Mouse (Mus musculus) heart, postnatal 36 days (tissue): Measurements from ENCODE around the gene Atl1. TPM values are rescaled to one million over a fixed set of nuclear protein-coding genes. Genes with fewer than 3 reads are reported as not detected.

ENCODE experiments used
- DNase-seq, 2 experiments: peaks; one replicate each; pipeline ENCODE4 v3.0.0; 2021 to 2022
- intact Hi-C: fragments of 180-260 bp; cut with DNase I; formaldehyde crosslinking; loops from one replicate; pipeline ENCODE4 v1.15.1; 2025
- total RNA-seq, 2 experiments: library from RNA; stranded (reverse); gene quantifications; 2 replicates each; pipeline ENCODE4 v1.2.3; 2021

Atl1 gene
- total RNA-seq, 2 experiments from 2014 or later: 4.3 to 4.7 TPM

GRCm38 (mm10) chr12:69881198-69881905, 11.1 kb upstream of the Atl1 start:
- no peak for DNase-seq
- intact Hi-C loops: no loop called here

- DNase-seq: no peak
- intact Hi-C loops: no loop called here
Measured at GRCm38 (mm10) chr12:69884053-69884452, 8.4 kb upstream of the Atl1 start.

DNA sequence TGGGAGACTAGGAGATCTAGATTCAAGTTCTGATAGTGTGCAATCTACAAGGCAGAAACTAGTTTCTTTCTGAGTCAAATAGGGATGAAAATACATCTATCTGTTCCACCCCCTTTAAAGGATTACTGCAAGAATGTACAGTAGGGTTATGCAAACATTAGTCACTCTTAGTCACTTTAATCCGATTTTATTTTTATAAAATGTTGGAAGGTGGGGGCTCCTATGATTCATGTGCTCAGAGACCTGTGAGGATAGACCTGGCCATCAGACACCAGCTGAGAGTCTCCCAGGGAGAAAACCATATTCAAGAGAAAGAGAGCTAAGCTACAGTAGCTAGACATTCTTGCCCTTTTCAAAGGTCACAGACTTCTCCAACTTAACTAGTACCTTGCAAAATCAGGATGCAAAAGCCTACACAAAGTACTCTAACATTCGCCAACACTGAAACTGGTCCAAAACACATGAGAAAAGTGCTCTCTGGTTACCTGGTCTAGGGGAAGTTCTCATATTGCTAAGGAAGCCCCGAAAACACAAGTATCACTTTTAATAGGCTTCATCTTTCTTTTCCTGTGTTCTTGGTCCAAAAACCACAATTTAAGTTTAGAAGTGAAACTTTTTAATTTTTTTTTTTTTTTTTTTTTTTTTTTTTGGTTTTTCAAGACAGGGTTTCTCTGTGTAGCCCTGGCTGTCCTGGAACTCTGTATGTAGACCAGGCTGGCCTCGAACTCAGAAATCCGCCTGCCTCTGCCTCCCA, 7.1 kb upstream of the Atl1 start:
- DNase-seq: no peak
- intact Hi-C loops: no loop called here

GRCm38 (mm10) chr12:69887776-69888175, 4.6 kb upstream of the Atl1 start:
- intact Hi-C loops: no loop called here
- DNase-seq: no peak

- intact Hi-C loops: no loop called here
- DNase-seq: no peak
Measured at GRCm38 (mm10) chr12:69888345-69888744, 4.1 kb upstream of the Atl1 start.

DNA sequence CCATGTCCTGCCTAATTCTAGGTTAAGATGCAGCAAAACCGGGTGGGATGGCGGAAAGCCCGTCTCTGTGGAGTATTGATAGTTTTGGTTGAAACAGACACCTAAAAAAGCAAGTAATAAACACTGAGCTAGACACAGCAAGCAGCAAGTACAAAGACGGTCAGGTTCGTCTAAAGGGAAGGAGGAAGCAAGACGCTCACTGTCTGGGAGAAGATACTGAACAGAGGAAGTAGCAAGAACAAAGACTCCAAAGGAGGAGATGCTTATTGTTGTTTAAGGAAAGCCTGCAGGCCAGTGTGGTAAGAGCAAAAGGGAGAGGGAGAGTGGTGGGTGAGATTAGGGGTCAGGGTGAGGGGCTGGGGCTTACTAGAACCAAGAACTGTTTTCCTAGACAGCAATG, 2.4 kb upstream of the Atl1 start:
- intact Hi-C loops: loop anchor here (2.0 to 5.0 kb wide), 2 partner anchors 37 to 68 kb away; no protein-coding TSS in a partner anchor
- no peak for DNase-seq

- no peak for DNase-seq
- intact Hi-C loops: loop anchor here (2.0 to 5.0 kb wide), 2 partner anchors 38 to 68 kb away; no protein-coding TSS in a partner anchor
Measured at GRCm38 (mm10) chr12:69890476-69890875, 1.9 kb upstream of the Atl1 start.

DNA sequence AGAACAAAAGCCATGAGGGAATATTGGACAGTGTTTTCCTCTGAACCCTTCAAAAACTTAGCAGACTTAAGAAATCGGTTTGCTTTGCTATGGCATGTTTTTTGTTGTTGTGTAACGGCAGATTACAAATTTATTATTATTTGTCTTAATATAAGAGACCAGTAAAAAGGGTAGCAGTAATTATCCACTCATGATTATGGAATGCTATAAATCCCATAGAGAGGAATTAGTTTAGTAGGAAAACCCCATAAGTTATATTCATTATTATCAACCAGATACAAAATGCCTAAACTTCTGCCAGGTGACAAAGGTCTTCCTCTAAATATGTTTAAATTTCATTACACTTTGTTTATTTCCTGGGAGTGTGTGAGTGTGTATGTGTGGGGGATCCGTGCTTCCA, 693 bp upstream of the Atl1 start:
- intact Hi-C loops: loop anchor here (2.0 to 5.0 kb wide), 3 partner anchors 39 to 157 kb away; no protein-coding TSS in a partner anchor
- no peak for DNase-seq

GRCm38 (mm10) chr12:69893927-69894326, 1.5 kb downstream of the Atl1 start:
- intact Hi-C loops: loop anchor here (1.0 to 5.0 kb wide), 3 partner anchors 72 to 159 kb away; no protein-coding TSS in a partner anchor
- DNase-seq: no peak

DNA sequence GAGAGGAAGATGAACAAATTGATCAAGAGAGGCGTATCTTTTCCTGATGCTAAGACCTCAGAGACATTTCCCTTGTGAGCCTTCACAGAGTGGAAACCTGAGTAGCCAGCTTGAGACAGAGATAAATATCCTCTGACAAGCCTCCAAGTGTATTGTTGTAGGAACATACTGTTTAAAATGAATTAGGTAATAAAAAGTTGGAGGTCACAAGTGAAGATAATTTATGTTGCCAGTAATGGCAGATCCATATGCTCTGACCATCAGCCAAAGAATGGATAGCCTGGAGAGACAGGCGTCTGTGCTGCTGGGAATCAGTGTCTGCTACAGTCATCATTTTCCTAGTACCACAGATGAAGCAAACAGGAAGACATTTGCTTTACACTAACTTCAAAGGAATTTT, 2.6 kb downstream of the Atl1 start:
- intact Hi-C loops: no loop called here

GRCm38 (mm10) chr12:69898119-69898518, 5.7 kb downstream of the Atl1 start:
- no peak for DNase-seq
- intact Hi-C loops: no loop called here

More for the DNA sequence above, 2.6 kb downstream of the Atl1 start:
- DNase-seq: no peak

- DNase-seq: no peak
- intact Hi-C loops: no loop called here
Measured at GRCm38 (mm10) chr12:69904991-69905390, 12.6 kb downstream of the Atl1 start.

DNA sequence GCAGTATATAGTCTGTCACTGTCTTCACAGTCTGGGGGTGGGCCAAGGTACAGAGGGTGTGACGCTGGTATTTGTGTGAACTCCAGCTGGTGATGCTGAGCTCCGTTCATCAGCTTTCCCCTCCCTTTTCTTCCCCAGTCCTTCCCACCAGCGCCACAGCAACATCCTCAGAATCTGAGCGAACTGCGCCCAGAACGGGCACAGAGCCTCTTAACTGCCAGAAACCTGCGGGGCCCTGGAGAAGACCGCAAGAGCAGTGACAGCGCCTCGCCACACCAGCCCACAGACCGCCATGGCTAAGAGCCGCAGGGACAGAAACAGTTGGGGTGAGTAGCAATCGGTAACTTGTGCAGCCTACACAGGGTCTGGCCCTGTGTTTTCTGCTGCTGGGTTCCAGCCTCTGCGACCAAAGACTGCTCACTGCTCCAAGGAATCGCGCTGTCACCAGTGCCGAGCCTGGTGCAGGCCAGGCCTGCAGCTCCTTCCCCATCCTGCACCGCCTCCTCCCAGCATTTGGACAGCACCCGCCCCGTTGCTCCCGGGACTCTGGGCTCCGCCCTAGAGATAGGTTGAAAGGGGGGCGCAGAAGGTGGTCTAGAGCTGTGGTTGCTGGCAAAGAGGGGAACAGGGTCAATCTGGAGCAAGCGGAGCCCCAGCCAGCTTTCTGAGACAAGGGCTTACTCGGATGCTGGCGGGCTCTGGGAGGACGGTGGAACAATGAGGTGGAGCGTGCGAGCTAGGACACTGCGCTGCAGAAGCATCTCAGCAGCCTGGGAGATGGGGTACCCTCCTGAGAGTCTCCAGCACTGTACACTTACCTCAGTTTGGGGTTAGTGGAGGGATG, 15.5 kb downstream of the Atl1 start:
- no peak for DNase-seq
- intact Hi-C loops: no loop called here

- no peak for DNase-seq
- intact Hi-C loops: no loop called here
Measured at GRCm38 (mm10) chr12:69908511-69908900, 16.1 kb downstream of the Atl1 start.

GRCm38 (mm10) chr12:69911906-69912305, 19.5 kb downstream of the Atl1 start:
- intact Hi-C loops: no loop called here
- no peak for DNase-seq

DNA sequence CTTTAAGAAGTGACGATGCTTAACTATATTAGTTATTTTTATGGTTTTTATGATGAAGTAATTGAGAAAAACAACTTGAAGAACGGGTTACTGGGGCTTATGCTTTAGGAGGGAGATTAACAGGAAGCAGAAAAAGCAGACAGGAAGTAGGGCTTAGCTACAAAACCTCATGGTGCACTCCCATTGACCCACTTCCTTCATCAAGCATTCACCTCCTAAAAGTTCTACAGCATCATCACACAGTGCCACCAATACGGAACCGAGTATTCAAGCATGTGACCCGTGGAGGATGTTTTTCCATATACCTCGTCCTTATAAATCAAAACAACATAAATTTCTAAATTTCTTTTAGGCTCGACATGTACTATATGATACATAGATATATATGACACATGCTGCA, 20.3 kb downstream of the Atl1 start:
- intact Hi-C loops: no loop called here
- no peak for DNase-seq

DNA sequence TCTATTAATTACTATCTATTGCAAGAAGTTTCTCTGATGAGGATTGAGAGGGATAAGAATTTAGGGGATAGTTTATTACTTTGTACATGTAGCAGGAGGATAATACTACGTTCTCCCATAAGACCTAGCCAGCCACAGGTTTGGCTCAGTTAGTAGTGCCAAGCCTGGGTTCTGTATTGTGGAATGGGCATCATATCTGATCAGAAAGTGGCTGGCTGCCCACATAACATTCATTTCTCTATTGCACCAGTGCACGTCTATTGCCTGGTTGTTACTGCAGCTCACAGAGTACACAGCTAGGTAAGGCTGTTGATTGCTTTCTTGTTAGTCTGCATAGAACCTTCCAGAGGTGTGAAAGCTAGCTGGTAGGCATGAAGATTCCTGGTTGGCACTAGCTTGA, 25.5 kb downstream of the Atl1 start:
- intact Hi-C loops: no loop called here
- DNase-seq: no peak

GRCm38 (mm10) chr12:69922099-69922498, 29.7 kb downstream of the Atl1 start:
- intact Hi-C loops: loop anchor here (2.0 kb wide), 1 partner anchor 163 kb away; no protein-coding TSS in a partner anchor
- DNase-seq: no peak

- intact Hi-C loops: loop anchor here (2.0 kb wide), 1 partner anchor 164 kb away; no protein-coding TSS in a partner anchor
- no peak for DNase-seq
Measured at GRCm38 (mm10) chr12:69923128-69923527, 30.7 kb downstream of the Atl1 start.

GRCm38 (mm10) chr12:69923603-69924002, 31.2 kb downstream of the Atl1 start:
- intact Hi-C loops: loop anchor here (2.0 kb wide), 2 partner anchors 137 to 165 kb away; no protein-coding TSS in a partner anchor
- DNase-seq: no peak

GRCm38 (mm10) chr12:69924012-69924411, 31.6 kb downstream of the Atl1 start:
- intact Hi-C loops: loop anchor here (2.0 kb wide), 1 partner anchor 137 kb away; no protein-coding TSS in a partner anchor
- peak; percentile 20 to 47 for DNase-seq
